Mouse (Mus musculus) small intestine, adult 2 months (tissue): ENCODE results near the gene Hdx.

Source experiments
- CTCF ChIP-seq: fragments of 200-500 bp; IDR thresholded peaks from 2 replicates; pipeline ENCODE4 v1.5.1; 2012; ENCODE audit warnings: low read depth, mild to moderate bottlenecking, control low read depth, inconsistent platforms, low read length, moderate library complexity, mixed read lengths; ENCODE audit not compliant: insufficient replicate concordance, insufficient read length; ENCODE audit errors: extremely low read depth
- POLR2A ChIP-seq: fragments of 200-500 bp; IDR thresholded peaks from 2 replicates; pipeline ENCODE4 v1.6.1; 2012; ENCODE audit warnings: low read depth, mild to moderate bottlenecking, control low read depth, inconsistent platforms, low read length, moderate library complexity

DNA sequence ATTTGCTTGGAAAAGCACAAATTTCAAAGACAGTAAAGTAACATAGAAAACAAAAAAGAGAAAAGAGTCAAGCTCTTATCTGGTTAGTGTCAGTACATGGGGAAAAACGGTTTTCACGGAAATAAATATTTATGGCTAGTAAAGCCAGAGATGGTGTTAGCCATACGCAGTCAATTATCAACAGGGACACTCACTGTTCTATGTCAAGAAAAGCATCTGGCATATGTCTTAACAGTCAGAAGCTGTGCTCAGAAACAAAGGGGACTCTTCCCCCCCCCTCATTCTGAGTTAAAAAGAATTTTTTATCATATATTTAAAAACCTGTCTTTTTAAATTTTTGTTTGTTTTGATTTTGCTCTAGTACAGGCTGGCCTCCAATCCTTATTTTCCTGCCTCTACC is 25.2 kb downstream of the Hdx start:
- no peak for TF ChIP-seq CTCF
- no peak for TF ChIP-seq POLR2A
